Mouse (Mus musculus) cerebellum, adult 9-11 months (tissue): ENCODE results near the gene Rpl3.

Source experiments
- DNase-seq: peaks from one replicate; pipeline ENCODE4 v3.0.0; 2022

The Rpl3 gene

DNA sequence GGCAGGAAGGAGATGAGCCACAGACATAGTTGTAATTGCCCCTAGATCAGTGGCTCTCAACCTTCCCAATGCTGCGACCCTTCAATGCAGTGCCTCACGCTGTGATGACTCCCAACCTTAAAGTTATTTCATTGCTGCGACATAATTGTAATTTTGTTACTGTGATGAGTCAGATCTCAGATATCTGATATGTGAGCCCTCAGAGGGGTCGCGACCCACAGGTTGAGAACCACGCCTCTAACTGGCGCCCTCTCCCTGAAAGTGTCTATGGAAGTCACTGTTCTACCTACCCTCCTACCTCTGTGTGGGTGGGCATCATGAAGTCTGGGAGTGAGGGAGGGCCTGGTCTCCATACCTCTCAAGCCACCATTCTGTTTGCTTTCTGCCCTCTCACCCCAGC, 22.7 kb upstream of the Rpl3 start:
- DNase-seq: peak; percentile 17

- peak; percentile 21 for DNase-seq
These were observed 20.8 kb upstream of the Rpl3 start for GRCm38 (mm10) chr15:80112499-80112898.

DNA sequence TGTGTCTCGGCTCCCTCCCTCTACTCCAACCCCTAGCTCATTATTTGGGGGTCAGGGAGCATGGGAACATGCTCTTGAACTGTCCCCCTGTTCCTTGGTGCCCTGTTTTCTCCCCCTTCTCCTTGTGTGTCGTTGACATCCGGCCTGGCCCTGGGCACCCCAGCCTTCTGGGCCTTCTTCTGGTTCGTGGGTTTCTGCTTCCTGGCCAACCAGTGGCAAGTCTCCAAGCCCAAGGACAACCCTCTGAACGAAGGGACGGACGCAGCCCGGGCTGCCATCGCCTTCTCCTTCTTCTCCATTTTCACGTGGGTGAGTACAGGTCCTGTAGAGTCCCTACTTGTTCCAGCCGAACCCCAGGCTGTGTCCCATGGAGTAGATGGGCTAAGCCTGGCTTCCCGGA, 19.8 kb upstream of the Rpl3 start:
- peak; percentile 50 for DNase-seq

DNA sequence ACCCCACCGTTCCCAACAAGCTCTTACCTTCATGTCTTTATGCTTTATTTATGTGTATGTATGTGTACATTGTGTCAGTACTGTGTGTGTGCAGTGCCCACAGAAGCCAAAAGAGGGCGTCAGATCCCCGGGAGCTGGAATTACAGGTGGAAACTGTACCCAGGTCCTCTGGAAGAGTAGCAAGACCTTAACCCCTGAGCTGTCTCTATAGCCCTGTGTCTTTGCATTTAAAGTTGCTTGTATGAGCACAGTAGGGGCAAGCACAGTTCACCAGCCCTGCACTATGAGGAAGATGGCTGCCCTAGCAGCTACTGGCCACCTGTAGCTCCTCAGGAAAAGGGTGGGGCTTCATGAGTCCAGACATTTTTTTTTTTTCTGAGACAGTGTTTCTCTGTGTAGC, 15.9 kb upstream of the Rpl3 start:
- no peak for DNase-seq

DNA sequence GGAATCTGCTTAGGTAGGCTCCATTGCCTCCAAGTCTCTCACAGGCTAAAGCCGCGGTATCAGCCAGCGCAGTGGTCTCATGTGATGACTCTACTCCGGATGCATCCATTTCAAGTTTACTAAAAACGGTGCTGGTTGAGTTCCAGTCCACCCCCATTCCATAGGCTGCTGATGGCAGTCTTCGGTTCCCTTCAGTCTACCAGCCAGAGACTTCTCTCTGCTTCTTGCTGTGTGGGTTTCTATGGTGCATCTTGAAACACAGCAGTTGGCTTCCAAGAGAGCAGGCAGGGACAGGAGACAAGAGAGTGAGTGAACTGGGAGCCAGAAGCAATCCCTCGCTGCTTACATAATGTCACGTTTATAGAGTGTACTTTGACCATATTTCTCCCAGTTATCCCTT, 15.5 kb upstream of the Rpl3 start:
- no peak for DNase-seq

DNA sequence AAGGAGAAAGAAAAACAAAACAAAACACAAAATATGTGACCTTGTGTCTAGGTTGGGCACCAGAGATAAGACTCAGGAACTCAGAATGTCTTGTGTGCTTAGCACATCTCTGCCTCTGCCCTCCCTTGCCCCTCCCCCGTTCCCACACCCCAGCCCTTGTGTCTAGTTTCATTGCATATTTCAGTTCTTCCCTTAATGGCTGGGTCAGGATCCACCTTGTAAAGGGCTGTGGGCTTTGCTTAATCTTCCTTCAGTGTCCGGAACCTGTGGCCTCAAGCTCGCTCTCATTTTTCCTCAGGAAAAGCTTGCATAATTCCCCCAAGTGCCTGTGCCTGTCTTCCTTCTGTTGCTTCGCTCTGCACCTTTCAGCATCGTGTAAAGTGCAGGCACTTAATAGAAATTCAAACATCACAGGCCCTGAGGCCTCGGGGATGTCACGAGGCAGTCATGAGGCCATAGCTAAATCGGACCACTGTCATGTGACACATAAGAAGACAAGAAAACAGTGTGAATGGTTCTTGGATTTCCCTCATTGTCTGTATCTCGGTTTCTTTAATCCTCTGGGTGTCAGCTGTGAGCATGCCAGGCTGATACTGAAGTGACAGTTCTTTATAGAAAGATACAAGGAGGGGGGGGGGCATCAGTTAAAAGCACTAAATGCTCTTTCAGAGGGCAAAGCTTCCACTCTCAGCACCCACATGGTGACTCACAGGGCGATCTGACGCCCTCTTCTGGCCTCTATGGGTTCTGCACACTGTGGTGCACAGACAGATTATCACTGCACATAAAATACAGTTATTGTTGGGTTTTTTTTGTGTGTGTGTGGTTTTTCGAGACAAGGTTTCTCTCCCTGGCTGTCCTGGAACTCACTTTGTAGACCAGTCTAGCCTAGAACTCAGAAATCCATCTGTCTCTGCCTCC, 14.1 kb upstream of the Rpl3 start:
- no peak for DNase-seq

- peak; percentile 66 for DNase-seq
These were observed 10.8 kb upstream of the Rpl3 start for GRCm38 (mm10) chr15:80102495-80102894.

DNA sequence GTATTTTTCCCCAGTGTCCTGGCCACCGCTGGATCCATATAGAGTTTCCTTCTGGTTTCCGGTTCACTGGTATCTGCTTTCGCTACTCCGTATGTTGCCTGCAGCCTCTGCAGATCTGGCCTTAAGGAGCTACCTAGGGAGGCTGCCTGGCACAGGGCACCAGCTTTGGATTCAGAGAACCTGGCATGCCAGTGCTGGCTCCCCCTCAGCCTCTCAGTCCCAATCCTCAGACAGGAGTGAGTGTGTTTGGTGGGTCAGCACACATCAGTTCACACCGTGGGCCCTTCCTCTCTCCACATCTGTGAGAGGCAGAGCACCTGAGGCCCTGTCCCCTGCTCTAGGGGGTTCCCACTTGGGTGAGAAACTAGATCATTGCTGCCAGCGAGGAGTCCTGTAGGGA, 9.8 kb upstream of the Rpl3 start:
- peak; percentile 64 for DNase-seq

GRCm38 (mm10) chr15:80100871-80101270, 9.2 kb upstream of the Rpl3 start:
- DNase-seq: peak; percentile 84

DNA sequence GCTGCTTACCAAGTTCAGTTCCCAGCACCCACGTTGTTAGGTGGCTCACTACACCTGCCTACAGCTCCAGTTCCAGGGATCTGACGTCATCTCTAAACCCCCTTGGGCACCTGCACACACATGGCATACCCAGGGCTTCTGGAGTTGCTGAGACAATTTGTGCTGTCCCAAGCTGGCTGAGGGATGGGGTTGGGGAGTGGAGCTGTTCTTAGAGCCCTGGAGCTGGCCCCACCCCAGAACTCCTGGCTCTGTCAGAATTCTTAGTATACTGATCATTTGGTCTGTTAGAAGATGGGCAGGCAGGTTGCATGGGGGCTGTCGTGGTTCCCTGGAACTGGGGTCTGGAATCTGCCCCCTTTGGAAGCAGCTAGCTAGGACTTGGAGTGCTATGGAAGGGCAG, 8.5 kb upstream of the Rpl3 start:
- peak; percentile 70 for DNase-seq

GRCm38 (mm10) chr15:80099477-80099876, 7.8 kb upstream of the Rpl3 start:
- no peak for DNase-seq

GRCm38 (mm10) chr15:80098809-80099208, 7.1 kb upstream of the Rpl3 start:
- DNase-seq: peak; percentile 70

GRCm38 (mm10) chr15:80097999-80098461, 6.4 kb upstream of the Rpl3 start:
- peak; percentile 65 for DNase-seq

DNA sequence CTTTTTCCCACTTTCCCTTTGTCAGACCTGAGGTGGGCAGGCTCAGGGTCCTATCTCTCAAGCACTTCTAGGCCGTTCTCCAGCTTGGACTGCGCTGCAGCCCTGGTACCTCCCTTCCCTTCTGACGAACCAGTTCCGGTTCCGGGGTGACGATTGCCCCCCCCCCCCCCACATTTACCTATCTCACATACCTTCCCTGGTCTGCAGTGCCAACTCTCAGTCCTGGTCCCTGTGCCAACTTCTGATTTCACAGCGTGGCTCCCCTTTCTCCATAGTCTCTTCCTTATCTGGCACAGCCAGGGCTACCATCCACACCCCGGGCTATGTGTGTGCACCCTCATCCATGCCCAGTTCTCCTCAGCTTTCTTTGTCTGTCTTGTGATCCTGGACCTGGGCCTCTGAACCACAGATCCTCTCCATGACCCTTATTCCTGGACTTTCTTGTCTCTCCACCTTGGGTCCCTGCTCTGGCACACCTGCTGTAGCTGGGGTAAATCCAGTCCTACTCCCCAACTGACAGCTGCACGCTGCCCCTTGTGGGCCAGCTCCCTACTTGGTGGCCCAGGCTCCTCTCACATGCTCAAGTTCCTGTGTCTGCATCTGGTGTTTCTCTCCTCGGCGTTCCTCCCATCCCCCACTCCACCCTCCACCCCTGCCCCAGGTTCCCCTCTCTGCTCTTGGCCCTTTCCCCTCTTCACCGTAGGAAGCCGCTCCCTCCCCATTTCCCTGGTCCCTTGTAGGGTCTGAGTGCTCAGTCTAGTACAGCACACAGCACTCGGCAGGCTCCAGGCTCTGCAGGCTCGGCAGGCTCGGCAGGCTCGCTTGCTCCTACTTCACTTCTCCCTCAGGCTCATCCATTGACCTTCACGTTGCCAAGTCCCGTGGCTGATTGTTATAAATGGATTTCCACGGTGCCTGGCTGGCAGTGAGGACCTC, 5.5 kb upstream of the Rpl3 start:
- peak; percentile 68 for DNase-seq

DNA sequence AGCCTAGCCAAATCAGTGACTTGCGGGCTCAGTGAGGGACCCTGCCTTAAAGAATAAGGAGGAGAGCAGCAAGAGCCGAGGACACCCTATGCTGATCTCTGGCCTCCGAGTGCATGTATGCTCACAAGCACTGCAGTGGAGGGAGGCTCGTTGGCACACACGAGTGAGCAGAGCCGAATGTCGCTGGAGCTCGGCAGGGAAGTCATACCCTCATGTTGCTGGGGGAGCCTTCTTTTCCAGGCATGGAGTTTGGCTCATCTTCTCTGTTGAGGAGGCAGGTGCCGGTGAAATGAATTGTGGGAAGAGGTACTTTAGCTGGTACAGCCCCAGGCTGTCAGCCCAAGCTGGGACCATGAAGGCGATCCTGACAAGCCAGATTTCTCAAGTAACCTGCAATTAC, 4.7 kb upstream of the Rpl3 start:
- peak; percentile 70 for DNase-seq

DNA sequence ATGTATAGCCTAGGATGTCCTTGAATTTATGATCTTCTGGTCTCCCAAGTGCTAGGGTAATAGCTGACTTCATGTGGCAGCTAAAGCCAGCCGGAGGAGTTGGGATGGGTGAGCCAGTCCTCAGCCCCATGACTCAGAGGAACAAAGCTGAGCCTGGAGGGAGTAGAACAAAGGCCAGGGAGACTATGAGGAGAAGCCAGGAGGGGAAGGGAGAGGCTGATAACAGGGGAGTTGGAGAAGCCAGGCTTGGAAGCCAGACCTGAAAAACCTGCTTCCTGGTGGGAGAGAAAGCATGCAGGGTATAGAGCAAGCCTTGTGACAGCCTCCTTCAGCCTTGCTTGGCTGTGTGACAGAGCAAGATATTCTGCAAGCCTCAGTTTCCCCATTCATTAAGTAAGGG, 3.9 kb upstream of the Rpl3 start:
- DNase-seq: peak; percentile 55

DNA sequence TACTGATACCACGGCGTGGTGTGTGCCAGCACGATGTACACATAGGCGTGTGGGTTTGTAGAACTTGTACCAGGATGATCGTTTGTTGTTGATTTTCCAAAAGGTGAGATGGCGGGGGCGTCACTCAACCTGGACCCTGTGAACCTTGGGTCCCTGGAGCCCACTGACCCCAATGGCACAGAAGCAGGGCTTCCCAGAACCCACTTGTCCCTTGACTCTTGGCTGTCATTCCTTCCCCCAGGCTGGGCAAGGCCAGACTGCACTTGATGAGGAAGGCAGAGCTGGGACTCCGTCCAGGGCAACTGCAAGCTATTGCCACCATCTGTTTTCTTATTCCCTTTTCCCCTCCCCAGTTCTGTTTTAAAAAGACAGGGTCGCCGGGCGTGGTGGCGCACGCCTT, 2.5 kb upstream of the Rpl3 start:
- DNase-seq: peak; percentile 92

DNA sequence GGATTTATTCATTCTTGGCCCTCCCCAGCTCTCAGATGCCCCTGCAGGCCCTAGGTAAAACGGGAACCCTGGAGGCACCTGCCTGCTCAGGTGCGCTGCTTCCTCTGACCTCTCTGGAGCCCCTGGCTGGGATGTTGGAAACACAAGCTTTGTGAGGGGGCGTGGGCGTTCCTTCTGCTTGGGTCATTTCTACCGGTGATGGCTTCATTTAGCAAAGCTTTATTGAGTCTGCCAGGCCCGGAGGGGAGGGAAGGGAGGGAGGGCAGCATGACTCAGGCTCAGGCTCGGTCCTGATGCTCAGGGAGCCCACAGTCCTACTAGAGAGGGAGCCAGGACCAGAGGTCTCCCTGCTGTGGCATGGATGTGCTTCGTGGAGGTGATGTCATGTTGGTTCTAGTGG, 931 bp upstream of the Rpl3 start:
- DNase-seq: peak; percentile 93

DNA sequence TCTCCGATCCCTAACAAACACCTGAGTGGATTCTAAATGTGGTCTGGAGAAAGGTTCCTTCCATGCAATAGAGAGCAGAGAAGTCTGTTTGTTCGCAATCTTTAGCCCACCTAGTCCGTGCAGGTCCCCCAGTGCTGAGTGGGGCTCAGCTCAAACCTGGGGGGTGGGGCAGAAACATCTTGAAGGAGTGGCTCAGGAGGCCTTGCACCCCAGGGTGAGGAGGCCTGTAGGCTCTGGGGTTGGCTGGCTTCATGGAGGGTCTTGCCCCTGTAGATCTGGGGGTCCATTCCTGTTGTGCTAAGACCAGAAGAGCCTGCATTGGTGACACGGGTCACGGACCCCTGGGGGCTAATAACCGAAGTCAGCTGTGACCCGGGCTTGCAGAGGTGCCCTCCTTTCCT, 373 bp upstream of the Rpl3 start:
- DNase-seq: peak; percentile 83

DNA sequence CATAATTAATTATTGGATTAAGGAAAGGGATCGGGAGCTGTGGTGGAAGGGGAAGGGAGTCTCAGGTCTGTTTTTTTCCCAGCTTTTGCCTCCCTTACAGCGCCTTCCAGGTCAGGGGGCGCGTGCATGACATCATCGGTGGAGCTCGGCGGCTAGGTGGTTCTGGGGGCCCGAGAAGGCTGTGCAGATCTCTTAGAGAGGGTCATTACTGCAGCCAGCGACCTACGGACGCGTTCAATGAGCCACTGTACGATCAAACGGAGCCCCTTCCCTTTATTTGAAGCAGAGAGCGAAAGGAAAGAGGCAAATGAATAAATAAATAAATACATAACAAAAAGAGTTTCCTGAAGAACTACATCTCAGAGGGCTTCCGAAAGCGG, 937 bp downstream of the Rpl3 start:
- peak; percentile 70 for DNase-seq

- DNase-seq: peak; percentile 47
These were observed 1.5 kb downstream of the Rpl3 start for GRCm38 (mm10) chr15:80090155-80090554.

DNA sequence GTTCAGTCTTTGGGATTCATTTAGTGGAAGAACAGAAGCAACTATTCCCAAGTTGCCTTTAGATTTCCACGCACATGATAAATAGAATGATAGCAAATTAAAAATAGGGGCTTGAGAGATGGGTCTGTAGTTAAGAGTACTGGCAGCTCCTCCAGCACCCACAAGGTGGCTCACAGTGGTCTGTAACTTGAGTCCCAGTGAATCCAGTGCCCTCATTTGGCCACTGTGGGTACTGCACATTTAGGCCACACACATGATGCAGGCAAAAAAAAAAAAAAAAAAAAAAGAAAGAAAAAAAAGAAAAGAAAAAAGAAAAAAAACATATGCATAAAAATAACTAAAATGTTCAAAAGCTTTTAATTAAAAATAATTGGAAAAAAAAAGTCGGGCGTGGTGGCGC, 3.0 kb downstream of the Rpl3 start:
- DNase-seq: peak; percentile 92

DNA sequence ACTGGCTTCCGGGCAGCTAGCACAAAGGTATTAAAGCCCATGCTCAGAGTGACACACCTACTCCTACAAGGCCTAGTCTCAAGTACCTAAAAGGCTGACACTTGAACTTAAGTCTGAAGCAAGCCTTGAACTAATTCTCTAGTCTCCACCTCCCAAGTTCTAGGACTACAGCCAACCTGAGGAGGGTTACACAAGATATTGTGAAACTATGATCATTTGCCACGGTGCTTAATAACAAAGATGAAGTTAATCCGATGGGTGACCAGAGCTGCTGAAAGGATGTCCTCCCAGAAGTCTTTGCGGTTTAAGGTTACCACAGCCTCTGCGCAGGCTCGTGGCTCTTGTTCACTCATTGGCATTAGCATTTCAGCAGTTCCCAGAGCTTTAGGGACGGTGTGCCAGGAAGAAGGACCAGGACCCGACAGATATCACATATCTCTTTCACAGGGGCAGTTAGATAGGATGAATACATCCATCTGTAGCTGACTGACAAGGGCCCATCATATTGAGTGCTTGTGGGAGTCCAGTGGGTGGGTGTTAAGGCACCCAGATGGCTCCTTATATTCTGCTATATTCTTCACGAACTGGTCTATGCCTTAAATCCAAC, 4.2 kb downstream of the Rpl3 start:
- peak; percentile 43 for DNase-seq
